Mouse (Mus musculus) hindbrain, embryonic 16.5 days (tissue): Measurements from ENCODE around the gene Trio. TPM values are rescaled to one million over a fixed set of nuclear protein-coding genes. Genes with fewer than 3 reads are reported as not detected.

Experiments used
- ATAC-seq: fragments of 200-750 bp; cut with Nextera tagmentation; 2 replicates; pipeline ENCODE4 v1.8.0; 2017; ENCODE audit warnings: moderate TSS enrichment, moderate library complexity
- H3K27ac ChIP-seq: fragments of 300-500 bp; sonication (generic); 2 replicates; pipeline ENCODE4 v1.5.1; 2014; ENCODE audit warnings: low read depth, mild to moderate bottlenecking, control low read depth, low read length, moderate library complexity
- H3K27me3 ChIP-seq: fragments of 300-500 bp; sonication (generic); replicated peaks from 2 replicates; pipeline ENCODE4 v1.6.1; 2014; ENCODE audit warnings: low read length; ENCODE audit not compliant: control insufficient read depth, insufficient read depth
- H3K36me3 ChIP-seq: fragments of 300-500 bp; sonication (generic); 2 replicates; pipeline ENCODE4 v1.6.1; 2014; ENCODE audit warnings: mild to moderate bottlenecking, low read length, moderate library complexity, mixed read lengths; ENCODE audit not compliant: control insufficient read depth, insufficient read depth
- H3K4me1 ChIP-seq: fragments of 300-500 bp; sonication (generic); 2 replicates; pipeline ENCODE4 v1.6.1; 2014; ENCODE audit warnings: low read depth, low read length; ENCODE audit not compliant: control insufficient read depth, insufficient read depth
- H3K4me2 ChIP-seq: fragments of 300-500 bp; sonication (generic); 2 replicates; pipeline ENCODE4 v1.6.1; 2014; ENCODE audit warnings: mild to moderate bottlenecking, low read length, control low read depth, moderate library complexity
- H3K4me3 ChIP-seq: fragments of 300-500 bp; sonication (generic); 2 replicates; pipeline ENCODE4 v1.5.1; 2014; ENCODE audit warnings: mild to moderate bottlenecking, low read length, control low read depth, moderate library complexity
- H3K9ac ChIP-seq: fragments of 300-500 bp; sonication (generic); 2 replicates; pipeline ENCODE4 v1.6.1; 2014; ENCODE audit warnings: low read depth, mild to moderate bottlenecking, control low read depth, low read length, moderate library complexity
- H3K9me3 ChIP-seq: fragments of 300-500 bp; sonication (generic); 2 replicates; pipeline ENCODE4 v1.6.1; 2014; ENCODE audit warnings: mild to moderate bottlenecking, low read length, moderate library complexity; ENCODE audit not compliant: control insufficient read depth
- whole genome bisulfite sequencing: fragments of 180-500 bp; shearing (Covaris S2); extraction: QIAGEN DNeasy Blood & Tissue Kit; methylation state at CpG from one replicate; pipeline ENCODE4 v1.1.7; 2014; 5-methylcytosine and 5-hydroxymethylcytosine counted together
- polyA plus RNA-seq: library from polyadenylated mRNA; unstranded; fragments of >200 nt; fragmentation: Nextera tagmentation; extraction: Ambion mirVana; gene quantifications from 2 replicates; pipeline ENCODE4 v1.2.1, GENCODE M21; 2015

Gene Trio
- polyA plus RNA-seq, 1 experiment from 2014 or later: 31.1 TPM

GRCm38 (mm10) chr15:27797480-27798155 is 228.0 kb downstream of the Trio start:
- H3K9ac ChIP-seq: no peak overlapping the region
- ATAC-seq: peak; percentile 38
- no peaks in the 10 kb centered on the region for H3K9me3 ChIP-seq
- H3K36me3 ChIP-seq: no peaks in the 10 kb centered on the region
- H3K4me3 ChIP-seq: no peak overlapping the region
- H3K27me3 ChIP-seq: no peaks in the 10 kb centered on the region
- no peak overlapping the region for H3K4me2 ChIP-seq
- 42% methylated on average over 20 of the region's 20 CpGs for WGBS
- peaks cover 32% of the 10 kb centered on the region for H3K4me1 ChIP-seq
- peak overlapping the region; percentile 76 for H3K27ac ChIP-seq

GRCm38 (mm10) chr15:27796868-27797222 is 228.8 kb downstream of the Trio start:
- H3K36me3 ChIP-seq: no peaks in the 10 kb centered on the region
- 71% methylated on average over 7 of the region's 7 CpGs for WGBS
- peak overlapping the region; percentile 76 for H3K27ac ChIP-seq
- H3K27me3 ChIP-seq: no peaks in the 10 kb centered on the region
- no peak overlapping the region for H3K9ac ChIP-seq
- no peak overlapping the region for H3K4me3 ChIP-seq
- ATAC-seq: peak; percentile 24; the same call in 1 of the 2 replicates
- H3K4me2 ChIP-seq: no peak overlapping the region
- peaks cover 27% of the 10 kb centered on the region for H3K4me1 ChIP-seq
- no peaks in the 10 kb centered on the region for H3K9me3 ChIP-seq

- no peak for ATAC-seq
- H3K9me3 ChIP-seq: no peaks in the 10 kb centered on the region
- no peak overlapping the region for H3K4me2 ChIP-seq
- no peaks in the 10 kb centered on the region for H3K27me3 ChIP-seq
- H3K36me3 ChIP-seq: no peaks in the 10 kb centered on the region
- WGBS: 79% methylated on average over 22 of the region's 22 CpGs
- peaks cover 27% of the 10 kb centered on the region for H3K4me1 ChIP-seq
- no peak overlapping the region for H3K9ac ChIP-seq
- peak overlapping the region; percentile 76 for H3K27ac ChIP-seq
- H3K4me3 ChIP-seq: no peak overlapping the region
Measured at GRCm38 (mm10) chr15:27795942-27796867, 229.4 kb downstream of the Trio start.

GRCm38 (mm10) chr15:27793284-27793683 is 232.4 kb downstream of the Trio start:
- H3K9ac ChIP-seq: peak overlapping the region; percentile 37; the same call in 1 of the 2 replicates
- peaks cover 46% of the 10 kb centered on the region for H3K4me1 ChIP-seq
- WGBS: 36% methylated on average over 6 of the region's 6 CpGs
- H3K4me3 ChIP-seq: no peak overlapping the region
- no peaks in the 10 kb centered on the region for H3K27me3 ChIP-seq
- peak overlapping the region; percentile 69 for H3K27ac ChIP-seq
- ATAC-seq: peak; percentile 26; the same call in 1 of the 2 replicates
- H3K4me2 ChIP-seq: no peak overlapping the region
- no peaks in the 10 kb centered on the region for H3K9me3 ChIP-seq
- no peaks in the 10 kb centered on the region for H3K36me3 ChIP-seq

- no peaks in the 10 kb centered on the region for H3K27me3 ChIP-seq
- no peak overlapping the region for H3K4me3 ChIP-seq
- H3K9me3 ChIP-seq: no peaks in the 10 kb centered on the region
- no peak overlapping the region for H3K9ac ChIP-seq
- no peak overlapping the region for H3K27ac ChIP-seq
- no peak for ATAC-seq
- 48% methylated on average over 11 of the region's 11 CpGs for WGBS
- no peaks in the 10 kb centered on the region for H3K36me3 ChIP-seq
- peaks cover 48% of the 10 kb centered on the region for H3K4me1 ChIP-seq
- no peak overlapping the region for H3K4me2 ChIP-seq
Measured at GRCm38 (mm10) chr15:27792473-27792872, 233.2 kb downstream of the Trio start.

GRCm38 (mm10) chr15:27791141-27791540 is 234.5 kb downstream of the Trio start:
- H3K9ac ChIP-seq: no peak overlapping the region
- H3K4me3 ChIP-seq: no peak overlapping the region
- H3K4me1 ChIP-seq: peaks cover 53% of the 10 kb centered on the region
- H3K27me3 ChIP-seq: no peaks in the 10 kb centered on the region
- H3K9me3 ChIP-seq: no peaks in the 10 kb centered on the region
- H3K4me2 ChIP-seq: no peak overlapping the region
- 90% methylated on average over 5 of the region's 5 CpGs for WGBS
- H3K27ac ChIP-seq: no peak overlapping the region
- H3K36me3 ChIP-seq: no peaks in the 10 kb centered on the region
- no peak for ATAC-seq

GRCm38 (mm10) chr15:27790699-27791098 is 234.9 kb downstream of the Trio start:
- H3K4me1 ChIP-seq: peaks cover 55% of the 10 kb centered on the region
- H3K27ac ChIP-seq: 0 out of 2 replicates have a peak overlapping the region, but pooled peaks have one; percentile 19
- WGBS: 83% methylated on average over 6 of the region's 6 CpGs
- no peak overlapping the region for H3K4me2 ChIP-seq
- H3K4me3 ChIP-seq: no peak overlapping the region
- no peaks in the 10 kb centered on the region for H3K27me3 ChIP-seq
- no peak overlapping the region for H3K9ac ChIP-seq
- no peak for ATAC-seq
- H3K9me3 ChIP-seq: no peaks in the 10 kb centered on the region
- H3K36me3 ChIP-seq: no peaks in the 10 kb centered on the region

GRCm38 (mm10) chr15:27789325-27789724 is 236.3 kb downstream of the Trio start:
- ATAC-seq: no peak
- H3K27ac ChIP-seq: peak overlapping the region; percentile 20
- WGBS: 48% methylated on average over 3 of the region's 3 CpGs
- H3K36me3 ChIP-seq: no peaks in the 10 kb centered on the region
- H3K4me3 ChIP-seq: no peak overlapping the region
- no peaks in the 10 kb centered on the region for H3K27me3 ChIP-seq
- peaks cover 69% of the 10 kb centered on the region for H3K4me1 ChIP-seq
- H3K9me3 ChIP-seq: no peaks in the 10 kb centered on the region
- H3K9ac ChIP-seq: no peak overlapping the region
- no peak overlapping the region for H3K4me2 ChIP-seq

GRCm38 (mm10) chr15:27788122-27788759 is 237.4 kb downstream of the Trio start:
- no peaks in the 10 kb centered on the region for H3K36me3 ChIP-seq
- H3K9ac ChIP-seq: peak overlapping the region; percentile 60
- peaks cover 73% of the 10 kb centered on the region for H3K4me1 ChIP-seq
- WGBS: 16% methylated on average over 17 of the region's 17 CpGs
- peak overlapping the region; percentile 42 for H3K4me2 ChIP-seq
- H3K4me3 ChIP-seq: peak overlapping the region; percentile 25
- ATAC-seq: peak; percentile 63
- peak overlapping the region; percentile 87 for H3K27ac ChIP-seq
- H3K27me3 ChIP-seq: no peaks in the 10 kb centered on the region
- H3K9me3 ChIP-seq: no peaks in the 10 kb centered on the region
